Mouse (Mus musculus): ENCODE measurements at regions not wholly inside any gene's neighbourhood (a gene's known extent, or its start where the extent isn't known, plus 50 kb on each side); places are given as distances from the start of the nearest gene placed in this dataset.
A peak's percentile ranks its signal among the peaks of the same experiment; 100 is the strongest.

DNA sequence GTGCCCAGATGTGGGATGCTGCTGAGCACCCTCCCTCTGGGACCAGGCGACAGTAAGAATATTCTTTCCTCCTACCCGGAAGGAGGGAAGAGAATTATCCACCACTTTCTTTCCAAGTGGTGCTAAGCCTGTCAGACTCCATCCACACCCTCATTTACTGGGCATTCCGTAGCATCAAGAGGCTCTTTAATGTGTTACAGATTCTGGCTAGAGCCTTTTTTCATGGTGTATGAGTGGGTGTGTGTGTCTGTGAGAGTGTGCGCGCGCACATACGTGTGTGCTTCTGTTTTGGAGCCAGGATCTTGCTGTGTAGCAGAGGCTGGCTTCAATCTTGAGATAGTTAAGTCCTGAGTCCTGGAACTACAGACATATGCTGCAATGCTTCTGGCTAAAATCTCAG lies 102.4 kb upstream of the Mrps10 start:
- no peaks in the 10 kb centered on the region for H3K36me3 ChIP-seq (ENCODE audit: insufficient read depth, low read length)
- H3K9me3 ChIP-seq (ENCODE audit: low read length): no peaks in the 10 kb centered on the region
- 97% methylated on average over 7 of the region's 7 CpGs for WGBS
- H3K4me3 ChIP-seq (ENCODE audit: low read length): no peak overlapping the region
- no peak for DNase-seq (ENCODE audit: low spot score)
- no peak for ATAC-seq
- H3K27ac ChIP-seq: no peak overlapping the region
- no peaks in the 10 kb centered on the region for H3K27me3 ChIP-seq (ENCODE audit: insufficient read depth, low read length)
- no peaks in the 10 kb centered on the region; the same call in 1 of the 2 replicates for H3K4me1 ChIP-seq (ENCODE audit: insufficient read depth, low read length)
- no peak overlapping the region for H3K4me2 ChIP-seq (ENCODE audit: low read depth, low read length)
- no peak for TF ChIP-seq CTCF (IDR thresholded peaks at IDR 0.05; ENCODE audit: low read depth)
- no peak overlapping the region for H3K9ac ChIP-seq (replicated peaks; ENCODE audit: low read length)

DNA sequence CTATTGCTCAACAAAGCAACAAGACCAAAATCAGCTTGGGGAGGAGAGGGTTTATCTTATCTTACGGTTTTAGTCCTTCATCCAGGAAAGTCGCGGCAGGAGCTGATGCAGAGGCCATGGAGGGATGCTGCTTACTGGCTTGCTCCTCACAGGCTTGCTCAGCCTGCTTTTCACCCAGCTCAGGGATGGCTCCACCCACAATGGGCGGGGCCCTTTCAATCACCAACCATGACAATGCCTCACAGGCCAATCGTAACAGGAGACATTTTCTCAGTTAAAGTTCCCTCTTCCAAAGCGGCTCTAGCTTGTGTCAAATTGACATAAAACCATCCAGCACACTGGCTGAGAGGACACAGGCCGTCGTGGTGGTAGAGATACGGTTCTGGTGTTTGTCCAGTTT lies 105.7 kb upstream of the Mrps10 start:
- no peak for TF ChIP-seq CTCF (IDR thresholded peaks at IDR 0.05; ENCODE audit: low read depth)
- H3K9me3 ChIP-seq (ENCODE audit: low read length): no peaks in the 10 kb centered on the region
- H3K36me3 ChIP-seq (ENCODE audit: insufficient read depth, low read length): no peaks in the 10 kb centered on the region
- WGBS: 92% methylated on average over 9 of the region's 9 CpGs
- DNase-seq (ENCODE audit: low spot score) (no peak), ATAC-seq (no peak)
- no peak overlapping the region for H3K9ac ChIP-seq (replicated peaks; ENCODE audit: low read length)
- H3K27me3 ChIP-seq (ENCODE audit: insufficient read depth, low read length): no peaks in the 10 kb centered on the region
- H3K27ac ChIP-seq: no peak overlapping the region
- H3K4me1 ChIP-seq (ENCODE audit: insufficient read depth, low read length): no peaks in the 10 kb centered on the region
- no peak overlapping the region for H3K4me2 ChIP-seq (ENCODE audit: low read depth, low read length)
- no peak overlapping the region for H3K4me3 ChIP-seq (ENCODE audit: low read length)

DNA sequence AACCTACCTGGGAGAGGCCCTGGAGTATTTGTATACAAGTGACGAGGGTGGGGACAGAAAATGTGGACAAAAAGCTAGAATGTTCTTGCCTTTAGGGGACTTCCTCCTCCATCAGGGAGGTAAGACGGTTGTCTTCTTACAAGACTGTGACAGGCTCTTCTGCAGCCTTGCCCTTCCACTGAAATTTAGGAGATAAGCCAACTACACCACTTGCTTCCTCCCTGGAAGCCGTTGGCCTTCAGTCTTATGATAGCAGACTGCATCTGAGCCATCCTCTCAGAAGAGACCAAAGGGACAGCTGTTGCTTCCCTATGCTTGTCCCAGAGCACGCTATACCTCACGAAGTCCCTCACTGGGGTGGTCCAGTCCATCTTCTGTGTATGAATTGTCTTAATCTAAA lies 106.5 kb upstream of the Mrps10 start:
- ATAC-seq (no peak), DNase-seq (ENCODE audit: low spot score) (no peak)
- Histone ChIP-seq H3K9ac (replicated peaks; ENCODE audit: low read length) (no peak overlapping the region), H3K36me3 (ENCODE audit: insufficient read depth, low read length) (no peaks in the 10 kb centered on the region), H3K27ac (no peak overlapping the region), H3K27me3 (ENCODE audit: insufficient read depth, low read length) (no peaks in the 10 kb centered on the region), H3K4me1 (ENCODE audit: insufficient read depth, low read length) (no peaks in the 10 kb centered on the region), H3K4me3 (ENCODE audit: low read length) (no peak overlapping the region), H3K4me2 (ENCODE audit: low read depth, low read length) (no peak overlapping the region), H3K9me3 (ENCODE audit: low read length) (no peaks in the 10 kb centered on the region)
- TF ChIP-seq CTCF (IDR thresholded peaks at IDR 0.05; ENCODE audit: low read depth): no peak
- 98% methylated on average over 5 of the region's 5 CpGs for WGBS

DNA sequence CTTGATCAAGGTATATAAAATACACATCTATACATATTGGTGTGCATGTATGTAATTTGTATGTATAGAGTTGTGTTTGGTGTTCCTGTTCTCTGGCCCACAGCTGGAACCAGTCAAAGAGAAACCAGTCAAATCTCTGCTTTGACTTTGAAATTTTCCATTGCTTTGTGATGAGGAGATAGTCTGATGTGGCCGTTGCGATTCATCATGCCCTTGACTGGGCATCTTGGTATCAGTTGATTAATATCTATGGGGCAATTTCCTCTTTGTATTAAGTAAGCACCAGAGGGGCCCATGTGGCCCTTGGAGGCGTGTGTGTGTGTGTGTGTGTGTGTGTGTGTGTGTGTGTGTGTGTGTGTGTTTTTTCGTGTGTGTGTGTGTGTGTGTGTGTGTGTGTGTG lies 107.7 kb upstream of the Mrps10 start:
- ATAC-seq: no peak
- no peaks in the 10 kb centered on the region for H3K9me3 ChIP-seq (ENCODE audit: low read length)
- no peaks in the 10 kb centered on the region for H3K27me3 ChIP-seq (ENCODE audit: insufficient read depth, low read length)
- no peaks in the 10 kb centered on the region for H3K4me1 ChIP-seq (ENCODE audit: insufficient read depth, low read length)
- no peaks in the 10 kb centered on the region for H3K36me3 ChIP-seq (ENCODE audit: insufficient read depth, low read length)
- no peak overlapping the region for H3K27ac ChIP-seq
- no peak for TF ChIP-seq CTCF (IDR thresholded peaks at IDR 0.05; ENCODE audit: low read depth)
- DNase-seq (ENCODE audit: low spot score): no peak
- 84% methylated on average over 4 of the region's 4 CpGs for WGBS
- no peak overlapping the region for H3K4me2 ChIP-seq (ENCODE audit: low read depth, low read length)
- no peak overlapping the region for H3K4me3 ChIP-seq (ENCODE audit: low read length)
- no peak overlapping the region for H3K9ac ChIP-seq (replicated peaks; ENCODE audit: low read length)

DNA sequence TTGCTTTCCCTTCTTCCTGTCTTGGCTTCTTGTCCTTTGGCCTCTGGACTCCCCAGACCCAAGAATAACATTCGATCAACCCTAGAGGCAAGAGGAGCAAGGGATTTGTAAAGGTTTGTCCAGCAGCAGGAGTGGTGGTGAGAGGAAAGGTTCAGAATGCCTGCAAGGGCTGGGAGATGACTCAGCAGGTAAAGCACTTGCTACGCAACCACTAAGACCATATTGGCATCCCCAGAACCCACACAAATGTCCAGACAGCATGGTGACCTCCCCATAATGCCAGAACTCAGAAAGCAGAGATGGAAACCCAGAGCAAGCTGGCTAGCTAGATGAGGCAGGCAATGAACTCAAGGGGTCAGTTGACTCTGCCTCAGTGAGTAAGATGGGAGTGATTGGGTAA lies 110.4 kb upstream of the Mrps10 start:
- no peak for ATAC-seq
- no peak for TF ChIP-seq CTCF (IDR thresholded peaks at IDR 0.05; ENCODE audit: low read depth)

DNA sequence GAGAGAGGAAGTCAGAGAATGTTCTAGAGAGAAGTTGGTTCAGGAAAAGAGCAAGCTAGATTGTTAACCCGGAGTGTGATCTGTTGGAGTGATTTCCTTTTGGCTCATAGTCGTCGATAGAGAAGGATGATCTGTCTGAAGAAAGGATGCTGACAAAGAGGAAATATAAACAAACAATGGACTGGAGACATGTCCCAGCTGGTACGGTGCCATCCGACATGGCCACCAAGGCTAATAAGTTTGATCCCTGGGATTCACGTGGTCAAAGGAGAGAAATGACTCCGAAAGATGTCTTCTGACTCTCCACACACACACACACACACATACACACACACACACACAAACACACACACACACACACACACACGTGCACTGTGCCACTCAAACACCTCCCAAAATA lies 113.5 kb upstream of the Mrps10 start:
- peaks cover 3% of the 10 kb centered on the region; the same call in 1 of the 2 replicates for H3K36me3 ChIP-seq (ENCODE audit: insufficient read depth, low read length)
- H3K27ac ChIP-seq: no peak overlapping the region
- no peak for DNase-seq (ENCODE audit: low spot score)
- ATAC-seq: no peak
- no peaks in the 10 kb centered on the region for H3K9me3 ChIP-seq (ENCODE audit: low read length)
- no peak overlapping the region for H3K4me2 ChIP-seq (ENCODE audit: low read depth, low read length)
- H3K27me3 ChIP-seq (ENCODE audit: insufficient read depth, low read length): no peaks in the 10 kb centered on the region
- no peak overlapping the region for H3K9ac ChIP-seq (replicated peaks; ENCODE audit: low read length)
- H3K4me1 ChIP-seq (ENCODE audit: insufficient read depth, low read length): no peaks in the 10 kb centered on the region
- TF ChIP-seq CTCF (IDR thresholded peaks at IDR 0.05; ENCODE audit: low read depth): no peak
- H3K4me3 ChIP-seq (ENCODE audit: low read length): no peak overlapping the region
- WGBS: 87% methylated on average over 8 of the region's 8 CpGs

More for the DNA sequence above, 110.4 kb upstream of the Mrps10 start:
- Histone ChIP-seq H3K4me1 (ENCODE audit: insufficient read depth, low read length) (no peaks in the 10 kb centered on the region), H3K9ac (replicated peaks; ENCODE audit: low read length) (no peak overlapping the region), H3K4me3 (ENCODE audit: low read length) (no peak overlapping the region), H3K27me3 (ENCODE audit: insufficient read depth, low read length) (no peaks in the 10 kb centered on the region), H3K9me3 (ENCODE audit: low read length) (no peaks in the 10 kb centered on the region), H3K36me3 (ENCODE audit: insufficient read depth, low read length) (no peaks in the 10 kb centered on the region), H3K27ac (no peak overlapping the region), H3K4me2 (ENCODE audit: low read depth, low read length) (no peak overlapping the region)
- no peak for DNase-seq (ENCODE audit: low spot score)
- WGBS: 93% methylated on average over 2 of the region's 2 CpGs

DNA sequence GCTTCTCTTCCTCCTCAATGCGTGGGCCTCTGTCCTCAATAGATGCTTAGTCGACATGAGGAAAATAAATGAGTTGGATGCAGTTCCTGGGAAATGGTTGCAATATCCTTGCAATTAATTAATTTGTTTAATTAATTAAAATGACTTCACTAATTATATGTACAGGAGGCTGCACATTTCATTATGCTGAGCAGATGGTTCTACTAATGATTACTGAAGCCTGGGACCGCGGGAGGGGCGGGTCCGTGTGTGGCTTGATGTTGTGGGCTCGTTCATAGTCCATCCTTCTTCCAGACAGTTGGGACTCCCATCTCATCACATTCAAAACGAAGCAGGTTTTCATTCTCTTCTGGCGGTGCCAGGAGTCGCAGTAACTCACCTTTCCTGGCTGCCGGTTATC lies 114.7 kb upstream of the Mrps10 start:
- Histone ChIP-seq H3K4me2 (ENCODE audit: low read depth, low read length) (no peak overlapping the region), H3K9ac (replicated peaks; ENCODE audit: low read length) (no peak overlapping the region), H3K4me3 (ENCODE audit: low read length) (no peak overlapping the region), H3K27ac (no peak overlapping the region), H3K27me3 (ENCODE audit: insufficient read depth, low read length) (no peaks in the 10 kb centered on the region), H3K36me3 (ENCODE audit: insufficient read depth, low read length) (peaks cover 3% of the 10 kb centered on the region; the same call in 1 of the 2 replicates), H3K4me1 (ENCODE audit: insufficient read depth, low read length) (peaks cover 8% of the 10 kb centered on the region; the same call in 1 of the 2 replicates), H3K9me3 (ENCODE audit: low read length) (no peaks in the 10 kb centered on the region)
- no peak for TF ChIP-seq CTCF (IDR thresholded peaks at IDR 0.05; ENCODE audit: low read depth)
- DNase-seq (ENCODE audit: low spot score) (no peak), ATAC-seq (peak; percentile 52; the same call in 1 of the 2 replicates)
- 62% methylated on average over 11 of the region's 11 CpGs for WGBS

All from hindbrain, postnatal 0 days (tissue).